Mouse (Mus musculus) splenic B cell, adult 2 months (primary cell): ENCODE results near the gene Rtl8b.
"Not testable (repeated sequence)": the region's sequence is repeated elsewhere in the genome, so short reads cannot be mapped to it uniquely, and the experiment has no call there.

Experiments
- DNase-seq: peaks from one replicate; pipeline ENCODE4 v3.0.0-alpha.2; 2011; ENCODE audit warnings: low read depth, low spot score
- H3K27me3 ChIP-seq: 2 replicates; pipeline ENCODE4 v1.6.1; 2012; ENCODE audit warnings: mild to moderate bottlenecking, low read length, moderate library complexity, mixed read lengths; ENCODE audit not compliant: control insufficient read depth, poor library complexity, insufficient read depth, severe bottlenecking
- H3K36me3 ChIP-seq: 2 replicates; pipeline ENCODE4 v1.6.1; 2012; ENCODE audit warnings: mild to moderate bottlenecking, low read length, moderate library complexity, mixed read lengths; ENCODE audit not compliant: control insufficient read depth, poor library complexity, insufficient read depth, severe bottlenecking

The Rtl8b gene

DNA sequence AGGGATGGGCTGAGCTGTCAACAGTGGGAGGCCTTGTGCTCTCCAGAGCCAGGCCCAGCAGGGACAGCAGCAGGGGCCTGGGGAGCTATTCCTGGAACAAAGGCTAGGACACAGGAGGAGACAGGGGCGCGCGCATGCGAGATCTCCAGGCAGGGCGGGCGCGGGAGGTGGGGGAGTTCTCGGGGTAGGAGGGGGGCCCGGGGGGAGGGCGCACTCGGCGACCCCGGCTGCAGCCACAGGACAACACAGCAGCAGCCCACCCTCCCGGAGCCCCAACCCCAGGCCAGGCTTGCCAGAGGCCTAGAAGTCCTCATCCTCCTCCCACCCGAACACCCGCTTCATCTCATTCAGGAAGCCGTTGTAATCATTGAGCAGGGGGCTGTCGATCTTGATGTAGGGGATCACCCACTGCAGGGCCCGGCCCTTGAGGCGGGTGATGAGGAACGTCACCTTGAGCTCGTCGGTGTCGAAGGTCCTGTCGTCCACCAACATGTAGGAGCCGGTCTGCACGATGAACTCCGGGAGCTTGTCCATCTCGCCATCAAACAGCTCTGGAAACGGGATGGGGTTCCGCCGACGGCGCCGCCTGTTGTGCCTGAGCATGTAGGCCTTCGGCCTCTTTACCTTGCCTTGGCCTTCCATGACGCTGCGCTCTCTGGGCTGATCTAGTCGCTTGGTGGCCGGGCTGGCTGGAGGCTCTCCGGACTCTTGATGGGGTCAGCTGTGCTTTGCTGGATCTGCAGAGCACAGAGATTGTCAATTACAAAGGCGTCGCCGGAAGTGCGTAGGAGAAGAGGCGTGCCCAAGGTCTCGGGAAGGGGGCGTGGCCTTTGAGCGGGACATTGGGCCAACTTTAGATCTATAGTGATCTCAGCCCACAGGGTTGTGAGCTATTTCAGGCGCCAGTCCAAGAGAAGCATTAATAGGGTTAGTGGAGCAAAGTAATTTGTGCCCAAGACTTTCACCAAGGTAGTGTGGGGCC is 26.9 kb downstream of the Rtl8b start, which contains the start of gene Rtl8a:
TSS of gene Rtl8a (minus strand) at position 703 of the 982 bp plus-strand sequence.
- H3K36me3 ChIP-seq, result not testable (repeated sequence)

DNA sequence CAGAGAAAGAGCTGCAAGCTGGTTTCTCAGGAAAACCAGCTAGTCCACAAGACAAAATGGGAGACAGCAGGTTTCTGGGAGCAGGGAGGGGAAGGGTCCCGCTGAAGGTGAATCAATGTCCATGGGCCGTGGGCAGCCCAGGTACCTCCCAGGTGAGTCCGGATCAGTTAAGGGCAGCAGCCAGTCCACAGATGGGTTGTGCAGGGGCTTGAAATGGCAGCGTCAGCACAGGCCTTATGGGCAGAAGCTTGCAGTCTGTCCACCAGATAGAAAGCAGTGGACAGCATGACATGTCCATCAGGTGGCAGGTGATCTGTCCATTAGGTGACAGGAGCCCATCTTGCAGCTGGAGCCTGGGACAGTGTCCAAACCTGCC is 27.6 kb downstream of the Rtl8b start:
- not testable (repeated sequence) for H3K36me3 ChIP-seq, DNase-seq, H3K27me3 ChIP-seq

More for the DNA sequence above, 26.9 kb downstream of the Rtl8b start, which contains the start of gene Rtl8a:
- DNase-seq, result peak; percentile 73
- H3K27me3 ChIP-seq, result not testable (repeated sequence)

DNA sequence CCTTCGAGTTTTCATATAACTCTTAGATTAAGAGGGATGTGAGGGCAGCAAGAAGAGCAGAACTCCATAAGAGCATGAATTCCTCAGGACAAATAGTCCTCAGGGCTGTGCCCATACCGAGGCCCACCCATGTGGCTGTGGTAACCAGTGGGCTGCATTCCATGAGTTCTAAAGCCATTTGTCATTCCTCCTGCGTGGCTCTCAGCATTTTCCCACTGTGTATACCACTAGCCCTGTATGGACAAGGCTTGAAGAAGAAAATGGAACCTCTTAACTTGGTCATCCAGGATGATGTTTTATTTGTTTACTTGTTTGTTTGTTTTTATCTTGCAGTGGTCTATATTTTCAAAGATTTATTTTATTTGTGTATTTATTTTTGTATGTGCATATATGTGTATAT is 32.1 kb downstream of the Rtl8b start:
- DNase-seq, H3K36me3 ChIP-seq, H3K27me3 ChIP-seq: not testable (repeated sequence)
